Mouse (Mus musculus): ENCODE data around the gene Apbb2. TPM values are rescaled to one million over a fixed set of nuclear protein-coding genes. Genes with fewer than 3 reads are reported as not detected.

Apbb2 gene
- total RNA-seq, 2 experiments from 2014 or later = 37.3 to 52.7 TPM

DNA sequence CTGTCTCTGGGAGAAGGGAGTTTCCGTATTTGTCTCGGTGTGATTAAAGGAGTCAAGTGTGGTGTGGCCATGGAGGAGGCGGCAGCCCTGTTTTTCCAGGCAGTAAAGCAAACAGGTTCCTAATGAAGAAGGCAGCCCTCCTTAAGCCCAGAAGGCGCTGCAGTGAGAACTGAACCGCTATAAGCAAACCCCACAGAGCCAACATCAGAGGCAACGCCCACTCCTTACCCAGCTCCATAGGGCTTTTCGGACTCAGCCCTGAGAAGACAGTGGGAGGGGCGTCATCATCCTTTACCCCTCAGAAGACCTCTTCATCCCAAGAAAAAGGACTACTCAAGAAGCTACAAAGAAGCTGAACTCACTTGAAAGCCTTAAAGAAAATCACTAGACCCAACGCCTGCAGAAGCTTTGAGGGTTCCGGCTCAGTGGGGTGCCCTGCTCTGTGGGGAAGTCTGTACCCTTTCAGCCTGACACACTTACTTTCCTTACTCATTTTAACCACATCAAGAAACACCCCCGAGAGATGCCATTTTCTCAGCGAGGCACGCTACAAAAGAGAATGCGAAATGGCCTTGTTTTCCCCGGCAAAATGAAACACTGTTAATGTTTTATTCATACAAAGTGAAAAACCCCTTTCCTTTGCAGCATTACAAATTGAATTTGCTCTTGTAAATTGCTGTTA, 258.7 kb downstream of the Apbb2 start:
- intact Hi-C loops (cut with DNase I) = no loop called here

DNA sequence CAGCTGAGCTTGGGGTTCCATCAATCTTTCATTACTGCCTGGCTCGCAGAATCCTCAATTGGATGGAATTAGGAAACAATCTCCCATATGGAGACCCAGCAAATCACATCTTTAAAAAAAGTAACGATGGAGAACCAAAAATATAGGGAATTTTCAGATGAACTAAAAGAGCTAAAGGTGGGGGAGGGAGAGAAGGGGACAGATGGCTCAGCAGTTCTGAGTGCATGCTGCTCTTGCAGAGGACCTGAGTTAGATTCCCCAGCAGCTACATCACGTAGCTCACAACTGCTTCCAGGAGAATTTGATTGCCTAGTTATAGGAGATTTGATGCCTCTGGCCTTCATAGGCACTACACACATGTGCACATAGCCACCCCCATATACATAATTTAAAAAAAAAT, 263.4 kb downstream of the Apbb2 start:
- DNase-seq = no peak
- intact Hi-C loops (cut with DNase I) = no loop called here

More for the DNA sequence above, 258.7 kb downstream of the Apbb2 start:
- no peak for DNase-seq

DNA sequence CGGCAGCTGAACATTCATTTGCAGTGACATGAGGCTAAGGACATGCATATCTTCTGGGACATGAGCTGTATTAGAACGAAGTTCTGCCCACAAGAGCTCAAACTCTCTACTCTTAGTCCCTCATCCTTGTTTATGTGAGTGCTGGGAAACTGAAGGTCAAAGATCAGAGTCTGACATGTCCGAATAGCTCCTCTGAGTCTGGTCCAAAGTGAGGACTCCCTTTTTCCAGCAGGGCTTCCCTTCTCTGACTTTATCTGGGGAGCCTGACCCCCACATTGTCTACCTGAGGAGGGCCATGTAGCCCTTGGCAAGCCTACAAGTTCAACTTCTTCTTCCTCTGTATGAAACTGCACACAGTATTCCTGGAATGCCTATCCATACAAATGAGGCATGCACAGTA, 264.7 kb downstream of the Apbb2 start:
- intact Hi-C loops (cut with DNase I) = no loop called here
- no peak for DNase-seq

DNA sequence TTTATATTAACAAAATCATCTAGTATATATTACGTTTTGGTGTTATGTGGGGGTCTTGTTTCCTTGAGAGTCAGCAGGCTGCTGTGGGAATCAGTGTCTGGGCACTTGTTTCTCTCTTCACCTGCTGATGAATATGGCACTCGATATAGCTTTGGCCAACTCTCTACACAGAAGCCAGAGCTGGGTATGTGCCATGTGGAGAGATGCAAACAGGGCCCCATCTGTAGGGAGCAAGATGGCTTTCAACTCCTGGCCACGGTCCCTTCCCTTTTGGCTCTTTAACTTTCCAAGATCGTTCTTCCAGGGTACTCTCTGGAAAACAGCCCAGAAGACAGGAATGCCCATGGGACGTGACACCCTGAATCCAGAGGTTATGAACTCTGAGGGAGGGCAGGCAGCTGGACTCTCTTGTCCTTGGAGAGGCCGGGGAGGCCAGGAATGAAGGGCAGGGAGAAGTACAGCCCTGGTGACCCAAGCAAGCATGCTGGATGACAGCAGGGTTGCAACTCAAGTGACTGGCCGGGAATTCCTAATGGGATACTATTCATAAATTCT, 266.7 kb downstream of the Apbb2 start:
- intact Hi-C loops (cut with DNase I) = no loop called here
- no peak for DNase-seq

DNA sequence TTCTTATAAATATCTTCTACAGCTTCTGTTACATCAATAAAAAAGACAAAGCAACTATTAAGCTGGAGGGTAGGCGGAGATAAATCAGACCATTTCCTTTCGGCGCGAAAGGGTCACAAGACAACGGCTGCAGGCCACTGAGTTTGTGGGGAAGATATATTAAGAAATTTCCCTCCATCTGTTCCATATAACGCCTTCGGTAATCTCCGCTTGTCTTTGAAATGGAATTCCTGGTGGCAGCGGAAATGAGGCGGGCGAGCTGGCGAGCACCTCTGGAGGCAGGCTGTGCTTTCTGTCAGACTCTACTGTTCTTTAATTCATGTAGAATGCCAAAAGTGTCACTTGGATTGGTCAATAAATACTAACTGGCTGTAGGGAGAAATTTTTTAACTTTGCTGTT, 267.5 kb downstream of the Apbb2 start:
- intact Hi-C loops (cut with DNase I) = no loop called here
- DNase-seq = no peak

DNA sequence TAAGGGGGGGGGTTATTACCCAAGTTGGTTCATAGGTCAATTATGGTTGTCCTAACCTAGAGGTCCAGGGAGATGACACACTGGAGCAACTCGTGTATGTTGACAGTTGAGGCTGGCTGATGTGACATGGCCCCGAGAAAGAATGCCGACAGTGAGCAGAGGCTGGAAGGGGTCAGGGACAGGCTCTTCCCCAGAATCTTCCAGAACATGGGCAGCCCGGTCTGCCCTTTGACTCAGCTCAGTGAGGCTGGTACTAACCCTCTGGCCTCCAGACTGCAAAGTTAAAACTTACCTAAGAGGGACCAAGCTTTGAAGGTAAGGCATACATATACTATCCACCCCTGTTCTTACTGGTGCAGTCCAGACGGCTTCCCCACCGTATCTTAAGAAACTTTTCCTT, 268.0 kb downstream of the Apbb2 start:
- intact Hi-C loops (cut with DNase I) = no loop called here
- DNase-seq = no peak

DNA sequence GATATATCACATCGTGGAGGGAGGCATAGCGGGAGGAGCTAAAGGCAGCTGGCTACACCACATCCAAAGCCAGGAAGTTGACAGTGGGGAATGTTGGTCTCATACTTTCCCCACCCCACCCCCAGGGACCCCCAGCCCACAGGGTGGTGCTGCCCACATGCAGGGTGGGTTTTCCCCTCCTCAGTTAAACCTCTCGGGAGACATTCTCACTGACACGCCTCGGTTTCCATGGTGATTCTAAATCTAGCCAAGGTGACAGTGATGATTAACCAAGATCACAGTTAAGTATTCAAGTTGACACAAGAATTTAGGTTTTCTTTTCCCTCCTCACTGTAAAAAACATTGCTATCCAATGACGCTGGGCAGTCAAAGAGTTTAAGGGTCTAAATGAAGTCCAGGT, 270.2 kb downstream of the Apbb2 start:
- intact Hi-C loops (cut with DNase I) = no loop called here
- DNase-seq = no peak

DNA sequence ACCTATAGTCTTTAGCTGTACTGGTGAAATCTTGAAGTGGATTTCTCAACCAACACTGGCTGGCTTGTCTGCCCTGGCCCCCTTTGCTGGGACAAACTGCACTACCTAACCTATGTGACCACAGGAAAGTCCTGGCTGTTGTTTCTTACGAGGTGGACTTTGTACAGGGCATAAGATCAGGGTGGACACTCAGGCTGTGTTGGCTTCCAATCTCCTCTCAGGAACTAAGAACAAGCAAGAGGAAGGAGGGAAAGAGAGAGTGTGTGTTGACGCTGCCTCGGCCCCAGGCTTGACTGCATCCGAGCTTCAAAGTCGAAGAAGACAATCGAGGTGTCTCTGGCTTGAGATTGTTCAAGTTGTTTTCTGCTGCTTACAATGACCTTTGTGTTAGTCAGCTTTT, 271.8 kb downstream of the Apbb2 start:
- no peak for DNase-seq
- intact Hi-C loops (cut with DNase I) = no loop called here

DNA sequence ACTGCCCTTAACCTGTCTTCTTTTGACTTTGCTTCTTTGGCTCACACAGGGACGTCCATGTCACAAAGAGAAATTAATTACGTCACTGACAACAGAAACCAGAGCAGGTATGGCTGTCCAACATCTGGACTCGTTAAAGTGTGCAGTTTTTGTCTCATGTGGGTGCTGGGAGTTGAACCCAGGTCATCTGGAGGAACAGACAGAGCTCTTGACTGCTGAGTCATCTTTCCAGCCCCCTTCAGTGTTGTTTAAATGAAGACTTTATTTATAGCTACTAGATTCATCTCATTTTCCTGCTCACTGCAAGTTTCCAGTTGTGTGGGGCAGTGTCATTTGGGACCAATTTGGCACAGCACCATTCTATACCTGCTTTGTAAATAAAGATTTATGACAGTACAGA, 273.4 kb downstream of the Apbb2 start:
- intact Hi-C loops (cut with DNase I) = no loop called here
- no peak for DNase-seq

DNA sequence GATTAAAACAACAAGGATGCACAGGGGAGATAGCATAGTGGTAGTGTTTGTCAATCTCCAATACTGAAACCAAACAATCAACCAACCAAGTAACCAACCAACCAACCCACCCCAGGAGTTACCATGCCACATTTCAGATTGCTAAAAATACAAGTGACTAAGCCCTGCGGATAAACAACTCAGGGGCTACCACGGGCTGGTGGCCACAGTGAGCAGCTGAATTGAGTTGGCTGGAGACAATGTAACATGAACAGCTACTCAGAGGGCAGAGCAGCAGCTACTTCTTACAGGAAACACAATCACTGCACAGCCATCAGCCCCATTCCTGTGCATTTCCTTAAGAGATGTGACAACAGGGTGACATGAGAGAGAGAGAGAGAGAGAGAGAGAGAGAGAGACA, 274.4 kb downstream of the Apbb2 start:
- no peak for DNase-seq
- intact Hi-C loops (cut with DNase I) = no loop called here

DNA sequence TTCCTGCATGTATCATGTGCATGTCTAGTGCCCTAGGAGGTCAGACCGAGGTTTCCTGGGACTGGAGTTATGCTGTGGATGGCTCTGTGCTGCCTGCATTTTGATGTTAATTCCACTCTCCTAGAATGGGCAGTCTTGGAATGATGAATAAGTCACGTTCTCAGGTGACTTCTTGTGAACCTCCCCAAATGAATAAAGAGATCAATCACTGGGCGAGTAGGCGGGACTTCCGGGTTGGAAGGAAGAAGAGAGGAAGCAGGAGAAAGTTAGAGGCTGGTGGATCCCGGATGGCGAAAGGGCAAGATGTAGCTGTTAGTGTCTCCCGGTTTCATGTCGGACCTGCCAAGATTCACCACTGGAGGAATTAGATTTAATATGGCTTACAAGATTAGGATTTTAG, 276.3 kb downstream of the Apbb2 start:
- intact Hi-C loops (cut with DNase I) = no loop called here
- no peak for DNase-seq

DNA sequence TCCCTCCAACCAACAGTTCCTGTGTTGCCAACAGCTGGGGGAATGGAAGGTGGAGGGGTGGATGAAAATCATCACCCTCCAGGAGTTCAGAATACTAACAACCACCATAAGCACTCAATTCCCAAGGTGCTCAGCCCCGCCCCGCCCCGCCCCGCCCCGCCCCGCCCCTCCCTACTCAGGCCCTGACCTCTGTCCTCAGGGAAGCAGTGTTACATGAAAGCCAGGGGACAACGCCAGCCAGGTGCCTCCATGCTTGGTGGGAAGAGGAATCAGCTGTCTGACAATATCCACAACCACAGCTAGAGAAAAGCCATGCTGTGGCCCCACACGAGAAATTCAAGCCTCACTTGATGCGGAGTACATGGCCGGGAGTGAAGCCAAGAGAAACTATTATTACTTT, 276.7 kb downstream of the Apbb2 start:
- no peak for DNase-seq
- intact Hi-C loops (cut with DNase I) = no loop called here

DNA sequence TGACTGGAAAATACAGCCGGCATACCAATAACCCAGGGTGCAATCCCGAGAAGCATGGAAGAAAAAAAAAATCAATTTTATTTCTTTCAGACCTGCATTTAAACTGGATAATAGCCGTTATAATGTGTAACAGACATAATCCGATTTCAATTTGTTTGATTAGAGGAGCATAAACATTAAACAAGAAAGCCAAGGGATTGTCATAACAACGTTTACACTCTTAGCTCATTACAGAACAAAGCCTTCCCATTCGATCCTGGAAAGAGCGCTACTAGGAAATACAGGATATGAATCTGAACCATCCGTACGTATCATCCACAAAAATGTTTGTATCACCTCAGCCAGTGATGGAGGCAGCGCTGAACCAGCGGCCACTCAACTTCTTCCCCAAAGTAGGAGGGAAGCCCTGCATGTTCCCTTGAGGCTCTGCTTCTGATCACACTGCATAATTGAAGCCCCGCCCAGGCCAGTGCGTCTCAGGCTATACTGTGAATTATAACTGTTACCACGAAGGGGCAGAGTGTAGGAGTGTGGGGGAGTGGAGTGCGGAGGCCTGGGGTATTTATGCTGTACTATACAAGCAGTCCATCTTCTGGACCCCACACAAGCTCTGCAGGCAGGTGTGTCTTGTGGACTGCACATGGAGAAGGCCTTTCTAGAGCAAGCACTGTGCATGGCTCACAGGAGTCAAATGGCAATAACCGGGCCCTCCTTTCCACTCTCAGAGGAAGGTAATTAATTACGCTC, 278.1 kb downstream of the Apbb2 start:
- intact Hi-C loops (cut with DNase I) = no loop called here
- no peak for DNase-seq

DNA sequence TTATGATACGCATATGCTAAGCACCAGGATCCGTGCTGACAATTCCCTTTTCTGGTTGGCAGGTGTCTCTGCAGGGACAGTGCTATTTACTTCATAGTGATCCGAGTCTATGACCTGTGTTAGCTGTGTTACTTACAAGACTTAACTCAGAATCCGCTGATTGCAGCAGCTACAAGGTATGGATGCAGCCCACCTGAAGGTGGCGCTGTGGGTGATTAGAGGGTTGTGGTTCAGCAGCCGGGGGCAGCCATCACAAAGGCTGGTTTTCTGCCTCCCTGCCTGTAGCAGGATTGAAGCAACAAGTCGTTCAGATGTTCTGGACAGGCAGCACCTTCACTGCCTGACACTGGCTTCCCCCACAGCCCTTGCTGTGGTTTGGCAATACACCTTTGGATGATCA, 280.0 kb downstream of the Apbb2 start:
- peak in 1 of 2 experiments; percentile 26 for DNase-seq
- intact Hi-C loops (cut with DNase I) = no loop called here

DNA sequence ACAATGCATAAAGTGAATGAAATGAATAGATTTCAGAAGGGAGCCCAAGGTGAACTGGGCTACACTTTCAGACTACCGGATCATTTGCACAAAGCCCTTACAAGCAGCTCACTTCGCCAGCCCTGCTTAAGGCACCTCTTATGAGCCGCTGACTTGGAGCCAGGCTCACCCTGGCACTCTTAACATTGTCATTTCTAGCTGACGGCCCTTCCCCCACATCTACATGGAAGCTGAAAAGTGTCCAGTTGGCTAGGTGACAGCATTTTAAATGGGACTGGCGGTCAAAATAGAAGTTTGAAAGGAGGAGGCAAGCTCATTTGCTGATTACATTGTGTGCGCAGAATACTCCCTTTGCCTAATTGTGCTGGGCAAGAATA, 280.6 kb downstream of the Apbb2 start:
- intact Hi-C loops (cut with DNase I) = no loop called here
- peak; percentile 60 to 68 for DNase-seq

DNA sequence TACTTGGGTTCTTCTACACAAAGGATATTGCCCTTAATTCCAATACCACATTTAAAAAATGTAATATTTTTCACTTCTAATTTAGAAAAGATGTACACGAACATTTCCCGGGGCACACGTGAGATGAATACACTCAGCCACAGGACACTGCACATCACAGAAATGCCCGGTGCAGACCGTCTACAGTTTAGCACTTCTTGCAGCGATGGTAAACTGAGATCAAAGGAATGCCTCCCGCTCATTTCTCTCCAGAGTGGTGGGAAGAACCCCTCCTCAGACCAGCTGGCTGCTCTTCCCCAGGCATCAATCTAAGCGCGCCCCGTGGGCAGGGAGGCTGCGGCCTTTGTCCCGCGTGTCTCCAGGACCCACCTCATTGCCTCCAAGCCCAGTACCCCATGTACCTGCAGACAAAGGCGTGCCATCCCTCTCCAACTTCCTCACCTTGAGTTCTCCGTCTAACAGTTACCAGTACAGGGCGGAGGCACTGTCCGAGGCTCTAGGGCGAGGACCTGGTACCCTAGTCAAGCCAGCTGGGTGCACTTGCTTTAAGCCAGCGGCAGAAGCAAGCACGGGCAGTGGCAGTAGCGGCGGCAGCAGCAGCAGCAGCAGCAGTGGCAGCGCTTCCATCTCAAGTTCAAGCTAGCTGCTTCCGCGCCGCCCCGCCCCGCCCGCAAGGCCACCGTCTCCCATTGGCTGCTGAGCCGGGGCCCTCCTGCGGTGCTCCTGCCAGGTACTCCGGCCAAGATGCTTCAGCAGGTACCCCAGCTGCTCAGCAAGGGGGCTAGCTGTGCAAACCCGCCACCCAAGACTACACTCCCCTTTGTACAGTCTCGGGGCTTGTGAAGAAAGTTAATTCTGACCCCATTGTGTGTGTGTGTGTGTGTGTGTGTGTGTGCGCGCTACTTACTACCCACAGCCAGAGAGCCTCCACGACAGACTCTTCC, 281.3 kb downstream of the Apbb2 start:
- intact Hi-C loops (cut with DNase I) = no loop called here
- peak; percentile 54 to 59 for DNase-seq

DNA sequence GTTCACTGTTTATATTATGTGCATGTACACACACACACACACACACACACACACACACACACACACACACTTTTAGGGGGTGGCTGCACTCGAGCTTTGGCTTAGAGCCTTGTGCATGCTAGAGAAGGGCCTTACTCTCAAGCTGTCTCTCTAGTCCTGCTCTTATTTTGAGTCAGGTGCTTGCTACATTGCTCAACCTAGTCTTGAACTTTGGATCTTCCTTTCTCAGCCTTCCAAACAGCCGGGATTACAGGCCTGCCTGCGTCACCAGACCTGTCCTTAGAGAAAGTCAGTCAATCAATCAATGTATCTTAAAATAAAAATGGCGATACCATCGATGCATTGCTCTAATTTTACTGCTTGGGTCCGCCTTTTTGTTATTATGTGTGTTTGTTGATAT, 287.8 kb downstream of the Apbb2 start:
- no peak for DNase-seq
- intact Hi-C loops (cut with DNase I) = no loop called here

DNA sequence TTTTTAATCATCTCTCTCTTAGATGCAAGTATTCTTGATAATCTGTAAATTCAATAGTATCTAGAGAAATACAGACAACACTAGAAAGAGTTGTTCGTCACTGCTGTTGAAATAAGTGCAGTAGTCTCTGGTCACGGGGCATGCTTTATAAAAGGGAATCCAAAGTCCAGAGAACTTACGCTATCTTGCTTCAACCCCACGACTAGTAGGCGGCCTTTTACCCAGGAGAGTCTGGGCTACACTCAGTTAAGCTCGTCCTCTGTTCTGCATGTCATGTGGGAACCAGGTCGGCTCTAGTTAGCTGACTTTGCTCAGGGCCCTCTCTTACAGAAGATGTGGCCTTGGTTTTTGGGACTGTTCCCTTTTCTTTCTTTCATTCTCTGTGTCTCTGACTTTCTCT, 289.8 kb downstream of the Apbb2 start:
- intact Hi-C loops (cut with DNase I) = no loop called here
- no peak for DNase-seq

DNA sequence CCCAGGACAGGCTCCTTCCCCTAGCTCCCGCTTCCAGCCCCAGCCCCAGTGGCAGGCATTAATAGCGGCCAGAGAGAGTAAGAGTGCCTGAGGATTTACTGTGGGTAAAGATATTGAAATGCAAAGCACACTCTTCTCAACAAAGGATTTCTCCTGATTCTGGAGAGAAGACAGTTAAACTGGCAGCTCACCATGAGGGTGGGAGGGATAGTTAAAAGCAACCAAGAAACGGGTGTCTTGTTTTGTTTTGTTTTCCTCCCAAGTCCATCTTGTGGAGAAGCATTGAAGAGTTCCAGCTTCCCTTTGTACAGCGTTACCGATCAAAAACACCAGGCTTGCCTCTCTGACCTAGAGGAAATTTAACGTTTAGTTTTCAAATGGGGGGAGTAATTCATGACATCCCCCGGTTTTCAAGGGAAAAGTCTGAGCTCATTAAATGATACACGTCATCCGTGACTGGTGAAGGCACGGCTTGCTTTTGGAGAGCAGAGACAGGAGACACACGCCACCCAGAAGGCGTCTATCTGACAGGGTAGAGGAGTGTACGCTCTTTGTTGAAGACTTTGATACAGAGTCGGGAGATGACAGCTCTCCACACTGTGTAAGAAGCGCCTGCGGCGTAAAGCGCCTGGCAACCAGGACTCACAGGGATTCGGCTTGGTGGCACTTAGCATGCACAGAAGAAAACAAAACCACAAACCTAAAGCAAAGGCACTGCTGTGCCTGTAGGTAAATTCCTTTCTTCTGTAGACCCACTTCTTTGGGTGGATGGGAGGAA, 290.4 kb downstream of the Apbb2 start:
- no peak for DNase-seq
- intact Hi-C loops (cut with DNase I) = no loop called here

DNA sequence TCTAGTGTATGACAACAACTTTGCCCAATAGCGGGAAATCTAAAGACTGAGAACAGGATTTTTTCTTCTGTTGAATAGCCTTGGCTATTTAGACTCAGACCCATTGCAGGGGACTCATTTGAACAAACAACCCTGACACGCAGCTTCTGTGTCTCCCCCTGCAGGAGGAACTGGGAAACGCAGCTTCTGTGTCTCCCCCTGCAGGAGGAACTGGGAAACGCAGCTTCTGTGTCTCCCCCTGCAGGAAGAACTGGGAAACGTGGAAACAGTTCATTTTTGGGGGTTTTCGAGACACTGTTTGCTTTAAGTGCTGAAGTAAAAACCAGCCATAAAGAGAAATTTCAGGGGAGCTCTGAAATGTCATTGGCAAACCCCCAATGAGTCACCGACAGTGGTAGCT, 292.2 kb downstream of the Apbb2 start:
- DNase-seq = no peak
- intact Hi-C loops (cut with DNase I) = no loop called here

Data from heart, postnatal 36 days (tissue).